Mouse (Mus musculus) lung, adult 2 months (tissue): ENCODE measurements at regions not wholly inside any gene's neighbourhood (a gene's known extent, or its start where the extent isn't known, plus 50 kb on each side); places are given as distances from the start of the nearest gene placed in this dataset.

Experiments used
- CTCF ChIP-seq: fragments of 200-500 bp; IDR thresholded peaks from 2 replicates; pipeline ENCODE4 v1.5.1; 2011; ENCODE audit warnings: mild to moderate bottlenecking, low read length, control low read depth; ENCODE audit not compliant: insufficient read depth
- POLR2A ChIP-seq: fragments of 200-500 bp; IDR thresholded peaks from 2 replicates; pipeline ENCODE4 v1.6.1; 2011; ENCODE audit warnings: low read depth, mild to moderate bottlenecking, control low read depth, low read length, borderline replicate concordance; ENCODE audit errors: extremely low read depth

GRCm38 (mm10) chr11:64842775-64843530, 135.9 kb upstream of the Elac2 start:
- no peak for TF ChIP-seq CTCF
- no peak for TF ChIP-seq POLR2A
